Mouse (Mus musculus) E14TG2a.4 (cell line): ENCODE results near the gene Scube2.

Source experiments
- CTCF ChIP-seq: conservative IDR thresholded peaks from 2 replicates; pipeline ENCODE4 v1.5.1; 2014; ENCODE audit warnings: low read length
- NANOG ChIP-seq: IDR thresholded peaks from 2 replicates; pipeline ENCODE4 v1.6.1; 2014; ENCODE audit warnings: borderline replicate concordance, low read length, mixed read lengths
- POU5F1 ChIP-seq: IDR thresholded peaks from 2 replicates; pipeline ENCODE4 v1.6.1; 2014; ENCODE audit warnings: low read length, borderline replicate concordance

GRCm38 (mm10) chr7:109841618-109842418 is 23.7 kb downstream of the Scube2 start:
- TF ChIP-seq CTCF (no peak), NANOG (no peak), POU5F1 (no peak)
